Mouse (Mus musculus) kidney, adult 2 months (tissue): Measurements from ENCODE around the gene Xrcc6.

Source experiments
- CTCF ChIP-seq: fragments of 200-500 bp; conservative IDR thresholded peaks from 2 replicates; pipeline ENCODE4 v1.5.1; 2011; ENCODE audit warnings: low read depth, mild to moderate bottlenecking, control low read depth, low read length, moderate library complexity, mixed read lengths; ENCODE audit not compliant: insufficient read depth, insufficient read length
- POLR2A ChIP-seq: fragments of 200-500 bp; IDR thresholded peaks from one replicate; pipeline ENCODE4 v1.6.1; 2011; ENCODE audit warnings: low read depth, low read length, control low read depth

DNA sequence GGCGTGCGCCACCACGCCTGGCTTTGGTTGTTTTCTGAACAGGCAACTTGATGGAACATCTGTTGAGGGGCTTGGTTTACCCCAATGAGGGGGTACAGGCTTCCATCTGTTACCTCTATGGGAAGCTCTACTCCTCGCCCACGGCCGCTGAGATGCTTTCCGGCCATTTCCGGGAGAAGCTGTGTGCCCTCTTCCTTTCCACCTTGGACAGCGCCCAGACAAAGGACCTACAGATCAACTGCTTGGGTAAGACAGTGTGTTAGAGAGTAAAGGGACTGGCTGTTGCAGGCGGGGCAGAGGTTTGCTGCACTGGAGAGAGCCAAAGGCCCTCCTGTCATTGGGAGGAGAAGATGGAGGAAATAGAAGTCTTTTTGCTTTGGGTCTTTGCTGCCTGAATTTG lies 92.2 kb downstream of the Xrcc6 start:
- TF ChIP-seq CTCF, result no peak
- no peak for TF ChIP-seq POLR2A
